Mouse (Mus musculus) hindbrain, embryonic 15.5 days (tissue): Measurements from ENCODE around the gene Timmdc1. TPM values are rescaled to one million over a fixed set of nuclear protein-coding genes. Genes with fewer than 3 reads are reported as not detected.
"Not testable (repeated sequence)": the region's sequence is repeated elsewhere in the genome, so short reads cannot be mapped to it uniquely, and the experiment has no call there.

Source experiments
- ATAC-seq: fragments of 200-750 bp; cut with Nextera tagmentation; 2 replicates; pipeline ENCODE4 v1.8.0; 2017; ENCODE audit warnings: low read depth, moderate number of reproducible peaks, moderate TSS enrichment; ENCODE audit not compliant: low FRiP score
- H3K27ac ChIP-seq: fragments of 300-500 bp; sonication (generic); replicated peaks from 2 replicates; pipeline ENCODE4 v1.5.1; 2015; ENCODE audit warnings: mild to moderate bottlenecking, inconsistent platforms
- H3K27me3 ChIP-seq: fragments of 300-500 bp; sonication (generic); 2 replicates; pipeline ENCODE4 v1.6.1; 2015; ENCODE audit warnings: control low read depth, inconsistent platforms
- H3K36me3 ChIP-seq: fragments of 300-500 bp; sonication (generic); 2 replicates; pipeline ENCODE4 v1.6.1; 2015; ENCODE audit warnings: control low read depth, inconsistent platforms
- H3K4me1 ChIP-seq: fragments of 300-500 bp; sonication (generic); replicated peaks from 2 replicates; pipeline ENCODE4 v1.6.1; 2015; ENCODE audit warnings: control low read depth, inconsistent platforms
- H3K4me2 ChIP-seq: fragments of 300-500 bp; sonication (generic); 2 replicates; pipeline ENCODE4 v1.6.1; 2015; ENCODE audit warnings: moderate library complexity, mild to moderate bottlenecking, inconsistent platforms
- H3K4me3 ChIP-seq: fragments of 300-500 bp; sonication (generic); 2 replicates; pipeline ENCODE4 v1.5.1; 2015; ENCODE audit warnings: mild to moderate bottlenecking, inconsistent platforms
- H3K9ac ChIP-seq: fragments of 300-500 bp; sonication (generic); 2 replicates; pipeline ENCODE4 v1.6.1; 2015; ENCODE audit warnings: inconsistent platforms
- H3K9me3 ChIP-seq: fragments of 300-500 bp; sonication (generic); 2 replicates; pipeline ENCODE4 v1.6.1; 2016; ENCODE audit warnings: control low read depth, inconsistent platforms
- WGBS: fragments of 180-500 bp; shearing (Covaris S2); methylation state at CpG from one replicate; pipeline ENCODE4 v1.1.7; 2015; 5-methylcytosine and 5-hydroxymethylcytosine counted together
- polyA plus RNA-seq: library from polyadenylated mRNA; unstranded; fragments of >200 nt; fragmentation: Nextera tagmentation; extraction: Ambion mirVana; gene quantifications from 2 replicates; pipeline ENCODE4 v1.2.1, GENCODE M21; 2015

Timmdc1 gene
- polyA plus RNA-seq, 1 experiment from 2014 or later: 35.2 TPM

GRCm38 (mm10) chr16:38483582-38484309, 38.7 kb downstream of the Timmdc1 start:
- peaks cover 13% of the 10 kb centered on the region; the same call in 1 of the 2 replicates for H3K27me3 ChIP-seq
- 0 out of 2 replicates have a peak, but pooled peaks have one; percentile 11 for ATAC-seq
- no peak overlapping the region for H3K9ac ChIP-seq
- H3K4me3 ChIP-seq: peak overlapping the region; percentile 31
- H3K9me3 ChIP-seq: no peaks in the 10 kb centered on the region
- 33% methylated on average over 42 of the region's 42 CpGs for WGBS
- H3K36me3 ChIP-seq: no peaks in the 10 kb centered on the region
- peak overlapping the region; percentile 55 for H3K4me2 ChIP-seq
- no peak overlapping the region for H3K27ac ChIP-seq
- H3K4me1 ChIP-seq: no peaks in the 10 kb centered on the region; the same call in 1 of the 2 replicates

GRCm38 (mm10) chr16:38482780-38483562, 39.5 kb downstream of the Timmdc1 start:
- peak overlapping the region; percentile 31 for H3K4me3 ChIP-seq
- no peak overlapping the region for H3K27ac ChIP-seq
- WGBS: 14% methylated on average over 32 of the region's 32 CpGs
- peaks cover 13% of the 10 kb centered on the region; the same call in 1 of the 2 replicates for H3K27me3 ChIP-seq
- H3K4me2 ChIP-seq: peak overlapping the region; percentile 55
- H3K9me3 ChIP-seq: no peaks in the 10 kb centered on the region
- H3K4me1 ChIP-seq: no peaks in the 10 kb centered on the region; the same call in 1 of the 2 replicates
- H3K36me3 ChIP-seq: no peaks in the 10 kb centered on the region
- H3K9ac ChIP-seq: no peak overlapping the region
- ATAC-seq: peak; percentile 34

GRCm38 (mm10) chr16:38481327-38481726, 41.1 kb downstream of the Timmdc1 start:
- 82% methylated on average over 4 of the region's 4 CpGs for WGBS
- Histone ChIP-seq H3K4me2 (no peak overlapping the region), H3K36me3 (no peaks in the 10 kb centered on the region), H3K9me3 (no peaks in the 10 kb centered on the region), H3K4me1 (peaks cover 11% of the 10 kb centered on the region), H3K9ac (no peak overlapping the region), H3K4me3 (no peak overlapping the region), H3K27me3 (peaks cover 13% of the 10 kb centered on the region; the same call in 1 of the 2 replicates), H3K27ac (no peak overlapping the region)
- no peak for ATAC-seq

- Histone ChIP-seq H3K27ac (no peak overlapping the region), H3K4me1 (peaks cover 14% of the 10 kb centered on the region), H3K9me3 (no peaks in the 10 kb centered on the region), H3K4me2 (no peak overlapping the region), H3K9ac (no peak overlapping the region), H3K27me3 (peaks cover 6% of the 10 kb centered on the region; the same call in 1 of the 2 replicates), H3K36me3 (no peaks in the 10 kb centered on the region), H3K4me3 (no peak overlapping the region)
- no peak for ATAC-seq
- WGBS: 93% methylated on average over 3 of the region's 3 CpGs
These were observed 44.2 kb downstream of the Timmdc1 start for GRCm38 (mm10) chr16:38478296-38478695.

GRCm38 (mm10) chr16:38477241-38477608, 45.2 kb downstream of the Timmdc1 start:
- ATAC-seq: peak; percentile 48; the same call in 1 of the 2 replicates
- 27% methylated on average over 14 of the region's 14 CpGs for WGBS
- Histone ChIP-seq H3K9ac (peak overlapping the region; percentile 35; the same call in 1 of the 2 replicates), H3K27ac (peak overlapping the region; percentile 59), H3K4me2 (peak overlapping the region; percentile 82), H3K4me3 (peak overlapping the region; percentile 41), H3K4me1 (peaks cover 14% of the 10 kb centered on the region)
- H3K9me3 ChIP-seq, H3K36me3 ChIP-seq, H3K27me3 ChIP-seq: not testable (repeated sequence)

- ATAC-seq: peak; percentile 65
- H3K27ac ChIP-seq: peak overlapping the region; percentile 59
- H3K4me1 ChIP-seq: peaks cover 14% of the 10 kb centered on the region
- peak overlapping the region; percentile 35 for H3K9ac ChIP-seq
- no peaks in the 10 kb centered on the region for H3K9me3 ChIP-seq
- H3K36me3 ChIP-seq: no peaks in the 10 kb centered on the region
- H3K4me2 ChIP-seq: peak overlapping the region; percentile 82
- H3K4me3 ChIP-seq: peak overlapping the region; percentile 41
- 5% methylated on average over 34 of the region's 34 CpGs for WGBS
- H3K27me3 ChIP-seq: no peaks in the 10 kb centered on the region
These were observed 45.9 kb downstream of the Timmdc1 start for GRCm38 (mm10) chr16:38476312-38477240.

- ATAC-seq: no peak
- Histone ChIP-seq H3K27me3 (no peaks in the 10 kb centered on the region), H3K36me3 (no peaks in the 10 kb centered on the region), H3K4me1 (peaks cover 14% of the 10 kb centered on the region), H3K4me3 (peak overlapping the region; percentile 41; the same call in 1 of the 2 replicates), H3K4me2 (peak overlapping the region; percentile 82), H3K9ac (no peak overlapping the region), H3K9me3 (no peaks in the 10 kb centered on the region), H3K27ac (no peak overlapping the region)
- 60% methylated on average over 4 of the region's 4 CpGs for WGBS
These were observed 46.7 kb downstream of the Timmdc1 start for GRCm38 (mm10) chr16:38475681-38476311.

- Histone ChIP-seq H3K4me3 (no peak overlapping the region), H3K9me3 (no peaks in the 10 kb centered on the region), H3K4me2 (no peak overlapping the region), H3K27ac (no peak overlapping the region), H3K27me3 (no peaks in the 10 kb centered on the region), H3K9ac (no peak overlapping the region), H3K36me3 (no peaks in the 10 kb centered on the region), H3K4me1 (peaks cover 14% of the 10 kb centered on the region)
- ATAC-seq: no peak
- WGBS: 93% methylated on average over 9 of the region's 9 CpGs
These were observed 47.7 kb downstream of the Timmdc1 start for GRCm38 (mm10) chr16:38474677-38475286.

GRCm38 (mm10) chr16:38473661-38474060, 48.8 kb downstream of the Timmdc1 start:
- Histone ChIP-seq H3K9me3 (no peaks in the 10 kb centered on the region), H3K4me1 (peaks cover 14% of the 10 kb centered on the region), H3K4me2 (no peak overlapping the region), H3K9ac (no peak overlapping the region), H3K27me3 (no peaks in the 10 kb centered on the region), H3K27ac (no peak overlapping the region), H3K4me3 (no peak overlapping the region), H3K36me3 (no peaks in the 10 kb centered on the region)
- WGBS: 95% methylated on average over 5 of the region's 5 CpGs
- no peak for ATAC-seq

- Histone ChIP-seq H3K27me3 (no peaks in the 10 kb centered on the region), H3K4me1 (peaks cover 14% of the 10 kb centered on the region), H3K36me3 (no peaks in the 10 kb centered on the region), H3K4me3 (no peak overlapping the region), H3K27ac (no peak overlapping the region), H3K9ac (no peak overlapping the region), H3K9me3 (no peaks in the 10 kb centered on the region), H3K4me2 (no peak overlapping the region)
- ATAC-seq: no peak
- WGBS: 92% methylated on average over 5 of the region's 5 CpGs
These were observed 50.0 kb downstream of the Timmdc1 start for GRCm38 (mm10) chr16:38472507-38472873.
